In genomic region chr13:114412326-114412725, GRCm38 (mm10) we compare ENCODE assay signal across 12 mouse cellular contexts. TPM values are rescaled to one million over a fixed set of nuclear protein-coding genes. Genes with fewer than 3 reads are reported as not detected.
"Had no signal": no experiment of that assay in that cellular context is flagged by ENCODE, and none has a peak within 500 bp of the region (broad histone marks: within the 10 kb centered on the region; RNA-seq: fewer than 3 reads in every experiment).

No protein-coding gene starts in this region.

- H3K9me3 ChIP-seq: limb, embryonic 13.5 days; midbrain, embryonic 12.5 days had no signal

- DNase-seq: kidney, adult 9 months; left cerebral cortex, postnatal 4 days; lung, adult 18-20 months; lung, postnatal 10 days; right cerebral cortex, postnatal 14 days; thymus, postnatal 4 days had no signal

- ATAC-seq: midbrain, embryonic 16.5 days had no signal

- H3K4me1 ChIP-seq: limb, embryonic 13.5 days had no signal

- H3K4me3 ChIP-seq: limb, embryonic 13.5 days; midbrain, embryonic 12.5 days had no signal

- H3K9ac ChIP-seq: limb, embryonic 13.5 days; liver, embryonic 14.5 days; midbrain, embryonic 12.5 days had no signal

- H3K27me3 ChIP-seq: limb, embryonic 13.5 days had no signal

- H3K27ac ChIP-seq: kidney, postnatal 0 days; limb, embryonic 13.5 days; liver, embryonic 14.5 days; midbrain, embryonic 12.5 days had no signal

- H3K4me2 ChIP-seq: limb, embryonic 13.5 days; midbrain, embryonic 12.5 days had no signal

- H3K36me3 ChIP-seq: limb, embryonic 13.5 days; midbrain, embryonic 12.5 days had no signal

RNA-seq across cellular contexts. Expression of gene Fst, which starts 46.4 kb away (rescaled TPM):
- total RNA-seq: megakaryocyte-erythroid progenitor cell, adult 5-6 weeks had no signal
